1 mouse cellular context compared by ENCODE assay signal in the genomic region with DNA sequence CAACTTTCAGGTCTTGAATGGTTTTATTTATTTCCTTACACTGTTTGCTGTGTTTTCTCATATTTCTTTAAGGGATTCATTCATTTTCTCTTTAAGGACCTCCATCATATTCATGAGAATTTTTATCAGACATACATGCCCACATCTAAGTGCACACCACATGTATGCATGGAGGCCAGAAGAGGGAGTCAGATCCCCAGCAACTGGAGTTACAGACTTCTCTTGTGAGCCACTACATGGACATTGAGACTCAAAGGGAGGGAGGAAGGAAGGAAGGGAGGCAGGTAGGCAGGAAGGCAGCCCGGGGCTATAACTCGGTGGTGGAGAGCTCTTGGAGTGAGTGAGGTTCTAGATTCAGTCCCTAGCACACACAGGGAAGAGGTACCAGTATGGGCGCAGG.
TF ChIP-seq lines count a peak whose summit lies in the region.

No protein-coding gene starts in this region.

TF ChIP-seq in CH12.LX, 34 proteins besides CTCF, POLR2A, EP300 and RAD21 (continued from another document):
- TF ChIP-seq IRF4 (IDR thresholded peaks at IDR 0.05; ENCODE audit: low read depth, low read length) (peak; percentile 66; the same call in 1 of the 2 replicates), MAX (IDR thresholded peaks at IDR 0.05; ENCODE audit: low read length) (peak; percentile 76), MAZ (IDR thresholded peaks at IDR 0.05; ENCODE audit: low read depth, low read length) (0 out of 2 replicates have a peak, but pooled peaks have one; percentile 74), MXI1 (IDR thresholded peaks at IDR 0.05; ENCODE audit: low read depth, low read length) (peak; percentile 64; the same call in 1 of the 2 replicates), NELFE (IDR thresholded peaks at IDR 0.05; ENCODE audit: low read depth, low read length) (no peak; the same call in 1 of the 2 replicates), JUN (IDR thresholded peaks at IDR 0.05; ENCODE audit: insufficient read depth, low read depth, low read length) (0 out of 2 replicates have a peak, but pooled peaks have one; percentile 12), HCFC1 (IDR thresholded peaks at IDR 0.05; ENCODE audit: low read depth, low read length) (no peak; the same call in 1 of the 2 replicates), POLR2AphosphoS2 (IDR thresholded peaks at IDR 0.05; ENCODE audit: low read depth, low read length) (no peak), ZNF384 (IDR thresholded peaks at IDR 0.05; ENCODE audit: low read depth, low read length) (peak; percentile 18; the same call in 1 of the 2 replicates), TBP (conservative IDR thresholded peaks at IDR 0.05; ENCODE audit: low read depth, low read length) (no peak), ETS1 (conservative IDR thresholded peaks at IDR 0.05; ENCODE audit: low read depth, low read length) (no peak), ZMIZ1 (IDR thresholded peaks at IDR 0.05; ENCODE audit: low read depth, low read length) (no peak)
